Mouse (Mus musculus) lung, embryonic 14.5 days (tissue): ENCODE results near the gene Ccdc136. TPM values are rescaled to one million over a fixed set of nuclear protein-coding genes. Genes with fewer than 3 reads are reported as not detected.

ENCODE experiments used
- ATAC-seq: fragments of 200-750 bp; cut with Nextera tagmentation; 2 replicates; pipeline ENCODE4 v1.8.0; 2017; ENCODE audit warnings: mild to moderate bottlenecking, moderate TSS enrichment, moderate library complexity; ENCODE audit not compliant: insufficient read depth
- DNase-seq: peaks from one replicate; pipeline ENCODE4 v3.0.0-alpha.2; 2015
- H3K27ac ChIP-seq: fragments of 300-500 bp; sonication (generic); 2 replicates; pipeline ENCODE4 v1.5.1; 2014; ENCODE audit warnings: low read depth, mild to moderate bottlenecking, moderate library complexity
- H3K27me3 ChIP-seq: fragments of 300-500 bp; sonication (generic); 2 replicates; pipeline ENCODE4 v1.6.1; 2014; ENCODE audit warnings: low read length, control low read depth; ENCODE audit not compliant: insufficient read depth
- H3K36me3 ChIP-seq: fragments of 300-500 bp; sonication (generic); 2 replicates; pipeline ENCODE4 v1.6.1; 2014; ENCODE audit warnings: control low read depth; ENCODE audit not compliant: insufficient read depth
- H3K4me1 ChIP-seq: fragments of 300-500 bp; sonication (generic); 2 replicates; pipeline ENCODE4 v1.6.1; 2014; ENCODE audit warnings: antibody characterized with exemption, control low read depth; ENCODE audit not compliant: insufficient read depth
- H3K4me2 ChIP-seq: fragments of 300-500 bp; sonication (generic); 2 replicates; pipeline ENCODE4 v1.6.1; 2014; ENCODE audit warnings: mild to moderate bottlenecking
- H3K4me3 ChIP-seq: fragments of 300-500 bp; sonication (generic); 2 replicates; pipeline ENCODE4 v1.5.1; 2014; ENCODE audit warnings: low read depth, low read length
- H3K9ac ChIP-seq: fragments of 300-500 bp; sonication (generic); 2 replicates; pipeline ENCODE4 v1.6.1; 2014
- H3K9me3 ChIP-seq: fragments of 300-500 bp; sonication (generic); 2 replicates; pipeline ENCODE4 v1.6.1; 2016; ENCODE audit warnings: low read depth, low read length, control low read depth
- CTCF ChIP-seq: IDR thresholded peaks from 2 replicates; pipeline ENCODE4 v1.5.1; 2016; ENCODE audit warnings: antibody characterized with exemption, low read depth
- WGBS: fragments of 180-500 bp; shearing (Covaris S2); extraction: QIAGEN DNeasy Blood & Tissue Kit; methylation state at CpG from one replicate; pipeline ENCODE4 v1.1.7; 2014; 5-methylcytosine and 5-hydroxymethylcytosine counted together
- polyA plus RNA-seq: library from polyadenylated mRNA; unstranded; fragments of >200 nt; fragmentation: Nextera tagmentation; extraction: Ambion mirVana; gene quantifications from 2 replicates; pipeline ENCODE4 v1.2.1, GENCODE M21; 2014

Gene Ccdc136
- polyA plus RNA-seq, 1 experiment from 2014 or later: 15.3 TPM

GRCm38 (mm10) chr6:29432156-29432555 lies 36.0 kb downstream of the Ccdc136 start:
- Histone ChIP-seq H3K4me3 (no peak overlapping the region), H3K27ac (no peak overlapping the region), H3K27me3 (peaks cover 20% of the 10 kb centered on the region), H3K4me2 (no peak overlapping the region), H3K4me1 (peaks cover 4% of the 10 kb centered on the region; the same call in 1 of the 2 replicates), H3K36me3 (no peaks in the 10 kb centered on the region), H3K9me3 (no peaks in the 10 kb centered on the region), H3K9ac (no peak overlapping the region)
- ATAC-seq: no peak
- DNase-seq: no peak
- TF ChIP-seq CTCF: no peak
- WGBS: 31% methylated on average over 3 of the region's 3 CpGs

- TF ChIP-seq CTCF: no peak
- Histone ChIP-seq H3K36me3 (no peaks in the 10 kb centered on the region), H3K9me3 (no peaks in the 10 kb centered on the region), H3K27me3 (peaks cover 20% of the 10 kb centered on the region), H3K4me3 (peak overlapping the region; percentile 63), H3K27ac (peak overlapping the region; percentile 93; the same call in 1 of the 2 replicates), H3K9ac (peak overlapping the region; percentile 68), H3K4me2 (peak overlapping the region; percentile 88), H3K4me1 (peaks cover 4% of the 10 kb centered on the region; the same call in 1 of the 2 replicates)
- ATAC-seq: no peak
- peak; percentile 23 for DNase-seq
Observed at GRCm38 (mm10) chr6:29432676-29433037, 36.5 kb downstream of the Ccdc136 start.

- DNase-seq: peak; percentile 65
- Histone ChIP-seq H3K36me3 (0 out of 2 replicates have a peak, but pooled peaks cover 5% of the 10 kb centered on the region), H3K27me3 (peaks cover 20% of the 10 kb centered on the region), H3K27ac (peak within 1 kb of the TSS; percentile 93), H3K9me3 (no peaks in the 10 kb centered on the region), H3K4me1 (peaks cover 4% of the 10 kb centered on the region; the same call in 1 of the 2 replicates), H3K4me3 (peak within 1 kb of the TSS; percentile 63), H3K4me2 (peak within 1 kb of the TSS; percentile 88), H3K9ac (peak within 1 kb of the TSS; percentile 68)
- WGBS: under 1% methylated on average over 65 of the region's 77 CpGs
- peak; percentile 7 for ATAC-seq
- TF ChIP-seq CTCF: no peak
Observed at GRCm38 (mm10) chr6:29433038-29433803, 37.1 kb downstream of the Ccdc136 start, which contains the start of gene Flnc. Flnc (plus strand) TSS chr6:29433256.

- DNase-seq (peak; percentile 64), ATAC-seq (no peak)
- H3K36me3 ChIP-seq: peaks cover 13% of the 10 kb centered on the region; the same call in 1 of the 2 replicates
- peak overlapping the region; percentile 88 for H3K4me2 ChIP-seq
- peak overlapping the region; percentile 93 for H3K27ac ChIP-seq
- H3K9ac ChIP-seq: peak overlapping the region; percentile 68
- no peaks in the 10 kb centered on the region for H3K9me3 ChIP-seq
- WGBS: 3% methylated on average over 27 of the region's 27 CpGs
- H3K4me3 ChIP-seq: peak overlapping the region; percentile 63
- no peak for TF ChIP-seq CTCF
- peaks cover 20% of the 10 kb centered on the region for H3K27me3 ChIP-seq
- peaks cover 4% of the 10 kb centered on the region; the same call in 1 of the 2 replicates for H3K4me1 ChIP-seq
Observed at GRCm38 (mm10) chr6:29433804-29434795, 38.0 kb downstream of the Ccdc136 start.

GRCm38 (mm10) chr6:29434911-29435691 lies 39.0 kb downstream of the Ccdc136 start:
- WGBS: 3% methylated on average over 13 of the region's 13 CpGs
- peaks cover 4% of the 10 kb centered on the region; the same call in 1 of the 2 replicates for H3K4me1 ChIP-seq
- no peaks in the 10 kb centered on the region for H3K9me3 ChIP-seq
- DNase-seq (peak; percentile 83), ATAC-seq (peak; percentile 78)
- H3K4me3 ChIP-seq: peak overlapping the region; percentile 63
- peaks cover 23% of the 10 kb centered on the region; the same call in 1 of the 2 replicates for H3K36me3 ChIP-seq
- TF ChIP-seq CTCF: no peak
- H3K27ac ChIP-seq: peak overlapping the region; percentile 93
- peak overlapping the region; percentile 68 for H3K9ac ChIP-seq
- peak overlapping the region; percentile 88 for H3K4me2 ChIP-seq
- H3K27me3 ChIP-seq: peaks cover 20% of the 10 kb centered on the region

GRCm38 (mm10) chr6:29435940-29436451 lies 39.9 kb downstream of the Ccdc136 start:
- ATAC-seq: peak; percentile 64

More at GRCm38 (mm10) chr6:29435940-29436451, 39.9 kb downstream of the Ccdc136 start:
- Histone ChIP-seq H3K4me1 (peaks cover 4% of the 10 kb centered on the region; the same call in 1 of the 2 replicates), H3K4me2 (peak overlapping the region; percentile 88), H3K4me3 (peak overlapping the region; percentile 63), H3K9ac (peak overlapping the region; percentile 68), H3K27me3 (peaks cover 20% of the 10 kb centered on the region), H3K9me3 (no peaks in the 10 kb centered on the region), H3K27ac (peak overlapping the region; percentile 93), H3K36me3 (peaks cover 28% of the 10 kb centered on the region; the same call in 1 of the 2 replicates)
- peak; percentile 72 for DNase-seq
- WGBS: 9% methylated on average over 6 of the region's 6 CpGs
- no peak for TF ChIP-seq CTCF
